15 mouse cellular contexts compared by ENCODE assay signal in the genomic region with DNA sequence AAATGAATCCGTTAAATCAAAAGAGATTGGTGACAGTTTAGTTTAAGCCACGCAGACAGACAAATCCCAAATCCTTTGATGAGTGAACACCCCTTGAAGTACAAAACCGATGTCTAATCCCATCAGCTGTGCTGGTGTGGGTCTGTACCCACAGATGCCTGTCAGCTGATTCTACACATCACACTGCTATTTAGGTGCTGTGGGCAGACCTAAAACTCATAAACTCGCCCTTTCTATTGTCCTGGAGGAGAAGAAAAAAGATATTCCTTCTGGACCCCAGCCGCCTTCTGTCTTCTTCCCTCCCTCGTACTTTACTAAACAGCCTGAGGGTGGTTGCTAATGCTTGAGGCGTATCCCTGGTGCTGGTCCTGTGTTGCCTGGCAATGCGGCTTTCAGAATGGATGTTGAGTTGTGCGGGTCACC.
DNase-seq lines count a peak whose midpoint lies in the region; ATAC-seq lines count a peak whose summit lies in the region.
"Had no signal": no experiment of that assay in that cellular context is flagged by ENCODE, and none has a peak within 500 bp of the region (broad histone marks: within the 10 kb centered on the region; RNA-seq: fewer than 3 reads in every experiment).

No protein-coding gene starts in this region.

- no peaks in the 10 kb centered on the region for H3K27me3 ChIP-seq in intestine, embryonic 14.5 days (replicated peaks; ENCODE audit: control insufficient read depth, insufficient read depth, low read length)
- no peaks in the 10 kb centered on the region for H3K27me3 ChIP-seq in intestine, embryonic 15.5 days (replicated peaks)
- peaks cover 13% of the 10 kb centered on the region for H3K27me3 ChIP-seq in midbrain, embryonic 10.5 days (ENCODE audit: low read depth, poor library complexity, severe bottlenecking)

- H3K36me3 ChIP-seq in intestine, embryonic 14.5 days (ENCODE audit: control insufficient read depth, insufficient read depth, low read length) = no peaks in the 10 kb centered on the region
- H3K36me3 ChIP-seq in intestine, embryonic 15.5 days = no peaks in the 10 kb centered on the region
- no peaks in the 10 kb centered on the region for H3K36me3 ChIP-seq in midbrain, embryonic 10.5 days

- peak; percentile 37 for DNase-seq in intestine, embryonic 14.5 days (ENCODE audit: low spot score)
- DNase-seq in right cerebral cortex, postnatal 14 days = peak; percentile 7
- no peak for DNase-seq in right cerebral cortex, postnatal 36 days (ENCODE audit: low spot score in 2 of 2)
- peak; percentile 68 for DNase-seq in midbrain, embryonic 10.5 days (ENCODE audit: low spot score)
- DNase-seq in right cerebral cortex, postnatal 4 days = peak; percentile 13
- DNase-seq in adipocyte (ENCODE audit: low spot score) = no peak
- DNase-seq: adrenal gland, adult 2 months; cerebellum, adult 9-10 months; gastrocnemius, postnatal 25 days; liver, postnatal 0 days; lung, postnatal 4 days had no signal

- no peak overlapping the region for H3K4me2 ChIP-seq in intestine, embryonic 14.5 days (ENCODE audit: low read length)
- H3K4me2 ChIP-seq in intestine, embryonic 15.5 days (replicated peaks) = no peak overlapping the region
- H3K4me2 ChIP-seq: heart, embryonic 11.5 days had no signal

- WGBS in intestine, embryonic 14.5 days = 81% methylated on average over 9 of the region's 9 CpGs
- WGBS in intestine, embryonic 15.5 days = 87% methylated on average over 9 of the region's 9 CpGs
- WGBS in midbrain, embryonic 10.5 days = 31% methylated on average over 9 of the region's 9 CpGs

- no peak for ATAC-seq in intestine, embryonic 14.5 days (replicated peaks; ENCODE audit: low FRiP score, low TSS enrichment, low read depth)
- ATAC-seq in intestine, embryonic 15.5 days = no peak
- ATAC-seq in CD4-positive, CD25-positive, alpha-beta regulatory T cell, adult 4 months = no peak
- ATAC-seq: liver, postnatal 0 days had no signal

- H3K4me3 ChIP-seq in intestine, embryonic 14.5 days (ENCODE audit: low read depth, low read length) = no peak overlapping the region
- no peak overlapping the region for H3K4me3 ChIP-seq in intestine, embryonic 15.5 days (replicated peaks)
- peak overlapping the region; percentile 21; the same call in 1 of the 2 replicates for H3K4me3 ChIP-seq in midbrain, embryonic 10.5 days

- no peak overlapping the region for H3K27ac ChIP-seq in intestine, embryonic 14.5 days (ENCODE audit: low read depth)
- H3K27ac ChIP-seq in intestine, embryonic 15.5 days = no peak overlapping the region
- H3K27ac ChIP-seq in midbrain, embryonic 10.5 days (replicated peaks) = peak overlapping the region; percentile 67
- H3K27ac ChIP-seq: kidney, postnatal 0 days had no signal

- H3K9me3 ChIP-seq in intestine, embryonic 14.5 days (ENCODE audit: control insufficient read depth, low read length) = no peaks in the 10 kb centered on the region
- H3K9me3 ChIP-seq in intestine, embryonic 15.5 days = no peaks in the 10 kb centered on the region
- no peaks in the 10 kb centered on the region for H3K9me3 ChIP-seq in midbrain, embryonic 10.5 days (replicated peaks)

- no peak overlapping the region for H3K9ac ChIP-seq in intestine, embryonic 14.5 days (ENCODE audit: low read length)
- no peak overlapping the region for H3K9ac ChIP-seq in intestine, embryonic 15.5 days
- H3K9ac ChIP-seq: liver, postnatal 0 days had no signal

- no peaks in the 10 kb centered on the region; the same call in 1 of the 2 replicates for H3K4me1 ChIP-seq in intestine, embryonic 14.5 days (replicated peaks; ENCODE audit: control insufficient read depth, insufficient read depth, low read length)
- peaks cover 4% of the 10 kb centered on the region; the same call in 1 of the 2 replicates for H3K4me1 ChIP-seq in intestine, embryonic 15.5 days (replicated peaks)
- H3K4me1 ChIP-seq in midbrain, embryonic 10.5 days = peaks cover 34% of the 10 kb centered on the region

Comparison
In these comparisons a context has a peak if more than half of its experiments do, and no peak if none do; other contexts are left out.
1. DNase-seq: peak in intestine, embryonic 14.5 days (single experiment), right cerebral cortex, postnatal 14 days (single experiment), midbrain, embryonic 10.5 days (single experiment) and right cerebral cortex, postnatal 4 days (single experiment); none in right cerebral cortex, postnatal 36 days (0 of 2) and adipocyte (single experiment).